Mouse (Mus musculus) urinary bladder, postnatal 4 days (tissue): ENCODE results near the gene Gm20822.
"Not testable (repeated sequence)": the region's sequence is repeated elsewhere in the genome, so short reads cannot be mapped to it uniquely, and the experiment has no call there.

ENCODE experiments used
- DNase-seq, 2 experiments: peaks; one replicate each; pipeline ENCODE4 v3.0.0; 2021 to 2022; ENCODE audit warnings: low spot score in 2 of 2

Gm20822 gene

GRCm38 (mm10) chrY:15884671-15885070, at the start of gene Gm20822:
Gene Gm20822 (minus strand): TSS chrY:15884771.
- not testable (repeated sequence) for DNase-seq
